Mouse (Mus musculus) right cerebral cortex, postnatal 4 days (tissue): Measurements from ENCODE around the gene Raly.
"Not testable (repeated sequence)": the region's sequence is repeated elsewhere in the genome, so short reads cannot be mapped to it uniquely, and the experiment has no call there.

Experiments
- DNase-seq: peaks from one replicate; pipeline ENCODE4 v3.0.0-alpha.2; 2022

Gene Raly

DNA sequence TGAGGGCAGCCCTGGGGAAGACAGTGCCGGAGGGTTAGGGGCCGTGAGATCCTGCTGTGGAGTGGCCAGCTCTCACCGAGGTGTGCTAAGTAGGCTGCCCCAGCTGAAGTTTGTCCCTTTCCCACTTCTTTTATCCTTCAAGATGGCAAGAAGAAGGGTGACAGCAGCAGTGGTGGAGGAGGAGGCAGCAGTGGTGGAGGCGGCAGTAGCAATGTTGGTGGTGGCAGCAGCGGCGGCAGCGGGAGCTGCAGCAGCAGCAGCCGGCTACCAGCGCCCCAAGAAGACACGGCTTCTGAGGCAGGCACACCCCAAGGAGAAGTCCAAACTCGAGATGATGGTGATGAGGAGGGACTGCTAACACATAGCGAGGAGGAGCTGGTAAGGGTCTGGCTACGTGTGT lies 72.8 kb downstream of the Raly start:
- no peak for DNase-seq

- no peak for DNase-seq
Observed at GRCm38 (mm10) chr2:154865696-154866095, 74.8 kb downstream of the Raly start.

- no peak for DNase-seq
Observed at GRCm38 (mm10) chr2:154868106-154868505, 77.2 kb downstream of the Raly start.

DNA sequence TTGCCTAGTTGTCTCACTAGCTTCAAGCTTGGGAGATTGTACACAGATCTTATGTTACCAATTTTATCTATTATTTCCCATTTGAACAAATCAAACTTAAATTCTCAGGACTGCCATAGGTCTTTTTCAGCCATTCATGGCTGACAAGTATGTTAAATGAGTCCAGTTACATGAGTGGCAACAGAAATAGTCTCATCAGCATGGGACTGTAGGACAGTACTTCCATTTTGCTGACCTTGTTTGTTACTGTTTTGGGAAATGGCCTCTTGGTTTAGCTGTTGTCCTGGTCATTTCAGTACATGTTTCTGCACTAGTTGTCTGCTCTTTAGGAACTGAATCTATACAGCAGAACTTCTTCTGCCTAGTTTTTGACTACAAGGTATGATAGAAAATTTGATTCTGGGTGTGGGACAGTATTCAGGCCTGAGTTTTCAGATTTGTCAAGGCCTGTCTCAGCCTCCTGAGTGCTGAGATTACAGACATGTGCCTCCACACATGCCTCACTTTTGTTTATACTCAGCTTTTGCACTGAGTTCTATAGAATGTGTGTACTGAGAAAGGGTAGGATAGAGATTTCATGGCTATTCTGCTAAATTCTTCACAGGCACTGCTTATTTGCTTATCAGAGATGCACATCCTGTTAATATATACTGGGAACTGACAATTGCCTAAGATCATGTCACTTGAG lies 79.2 kb downstream of the Raly start:
- DNase-seq: no peak

DNA sequence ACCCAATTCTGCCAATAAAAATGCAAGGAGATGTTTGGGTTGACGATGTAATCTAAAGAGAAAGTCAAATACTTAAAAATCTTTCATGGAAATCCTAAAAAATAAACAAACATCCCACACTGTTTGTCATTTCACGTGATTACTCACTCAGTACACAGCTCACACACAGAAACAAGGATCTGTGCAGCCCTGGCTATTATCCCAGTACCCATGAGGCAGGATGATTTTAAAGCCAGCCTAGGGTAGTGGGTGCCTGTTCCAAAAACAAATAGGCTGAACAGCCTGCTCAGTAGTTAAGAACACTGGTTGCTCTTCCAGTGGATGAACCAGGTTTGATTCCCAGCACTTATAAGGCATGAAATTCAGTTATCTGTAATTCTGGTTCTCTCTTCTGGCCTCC lies 85.7 kb downstream of the Raly start:
- no peak for DNase-seq

- no peak for DNase-seq
Observed at GRCm38 (mm10) chr2:154891585-154891984, 100.7 kb downstream of the Raly start.

GRCm38 (mm10) chr2:154892201-154893044 lies 101.5 kb downstream of the Raly start, which contains the start of gene Eif2s2:
TSS of gene Eif2s2 (minus strand) at chr2:154892935.
- DNase-seq: peak; percentile 94

DNA sequence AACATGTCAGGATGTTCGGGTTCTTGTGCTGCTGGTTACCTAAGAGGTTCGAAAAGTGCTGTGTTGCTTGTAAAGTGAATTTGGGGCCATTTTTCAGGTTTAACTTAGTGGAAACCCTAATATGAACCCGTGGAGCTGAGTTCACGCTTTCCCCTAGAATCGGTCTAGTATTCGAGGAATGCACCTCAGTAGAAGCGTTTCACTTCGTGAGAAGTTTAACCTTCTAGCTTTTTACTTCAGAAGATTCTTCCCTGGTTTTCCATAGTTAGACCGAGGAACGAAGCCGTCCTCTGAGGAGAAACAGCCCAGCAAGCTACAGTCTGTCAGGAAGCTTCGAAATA lies 102.1 kb downstream of the Raly start:
- DNase-seq: no peak

- no peak for DNase-seq
Observed at GRCm38 (mm10) chr2:154893548-154893947, 102.7 kb downstream of the Raly start.

DNA sequence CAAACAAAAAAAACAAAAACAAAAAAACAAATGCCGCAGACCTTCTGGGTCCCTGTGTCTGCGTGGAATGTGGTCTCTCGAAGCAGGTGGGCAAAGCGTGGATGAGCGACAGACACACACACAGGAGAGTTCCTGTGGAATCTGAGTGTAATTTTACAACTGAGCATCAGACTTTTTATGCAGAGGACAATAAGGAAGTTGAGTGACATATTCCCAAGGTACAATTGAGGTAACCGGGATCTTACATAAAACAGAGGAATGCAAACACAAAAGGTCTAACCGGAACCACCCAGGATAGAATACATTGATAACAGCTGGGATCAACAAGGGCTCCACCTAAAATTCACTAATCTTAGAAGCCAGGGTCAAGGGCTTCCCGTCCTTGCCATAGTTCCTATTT lies 108.1 kb downstream of the Raly start:
- not testable (repeated sequence) for DNase-seq

GRCm38 (mm10) chr2:154899412-154899811 lies 108.5 kb downstream of the Raly start:
- not testable (repeated sequence) for DNase-seq

DNA sequence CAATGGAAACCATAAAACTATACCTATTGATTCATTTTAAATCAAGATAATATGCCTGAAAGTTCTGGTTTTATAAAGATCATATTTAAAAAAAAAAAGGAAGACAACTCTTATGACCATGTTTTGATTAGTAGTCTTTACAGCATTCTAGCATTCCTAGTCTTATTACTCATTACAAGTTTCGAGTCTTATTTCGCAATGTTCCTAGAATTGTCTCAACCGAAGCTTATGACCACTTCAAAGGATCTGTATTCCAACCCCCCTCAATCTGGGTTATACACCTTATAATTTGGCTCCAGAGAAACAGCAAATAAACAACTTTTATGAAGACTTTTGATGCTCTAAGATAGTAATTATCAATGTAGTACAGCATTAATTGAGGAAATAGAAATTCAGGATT lies 111.2 kb downstream of the Raly start:
- DNase-seq: no peak

GRCm38 (mm10) chr2:154905796-154906195 lies 114.9 kb downstream of the Raly start:
- DNase-seq: no peak

DNA sequence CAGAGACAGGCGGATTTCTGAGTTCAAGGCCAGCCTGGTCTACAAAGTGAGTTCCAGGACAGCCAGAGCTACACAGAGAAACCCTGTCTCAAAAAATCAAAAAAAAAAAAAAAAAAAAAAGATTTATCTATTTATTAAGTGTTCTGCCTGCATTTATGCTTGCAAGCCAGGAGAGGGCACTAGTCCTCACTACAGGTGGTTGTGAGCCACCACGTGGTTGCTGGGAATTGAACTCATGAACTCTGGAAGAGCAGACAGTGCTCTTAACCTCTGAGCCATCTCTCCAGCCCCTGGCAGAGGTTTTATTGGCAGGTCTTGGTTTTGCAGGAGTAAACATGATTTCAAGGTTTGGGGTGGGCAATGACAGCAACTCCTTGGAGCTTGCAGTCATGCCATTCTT lies 117.3 kb downstream of the Raly start:
- DNase-seq: not testable (repeated sequence)

DNA sequence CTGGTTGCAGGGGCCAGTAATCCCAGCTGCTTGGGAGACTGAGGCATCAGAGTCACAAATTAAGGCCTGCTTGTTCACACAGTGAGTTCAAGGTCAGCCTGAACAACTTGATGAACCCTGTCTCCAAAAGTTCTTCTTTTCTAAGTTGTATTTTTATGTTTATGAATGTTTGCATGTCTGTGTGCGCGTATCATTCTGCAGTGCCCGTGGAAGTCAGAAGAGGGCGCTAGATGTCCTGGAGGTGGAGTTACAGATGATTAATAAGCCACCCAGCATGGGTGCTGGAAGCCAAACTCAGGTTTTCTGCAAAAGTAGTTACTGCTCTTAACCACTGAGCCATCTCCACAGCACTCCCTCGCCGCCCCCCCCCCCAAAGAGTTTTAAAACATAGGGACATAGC lies 118.9 kb downstream of the Raly start:
- DNase-seq: no peak

DNA sequence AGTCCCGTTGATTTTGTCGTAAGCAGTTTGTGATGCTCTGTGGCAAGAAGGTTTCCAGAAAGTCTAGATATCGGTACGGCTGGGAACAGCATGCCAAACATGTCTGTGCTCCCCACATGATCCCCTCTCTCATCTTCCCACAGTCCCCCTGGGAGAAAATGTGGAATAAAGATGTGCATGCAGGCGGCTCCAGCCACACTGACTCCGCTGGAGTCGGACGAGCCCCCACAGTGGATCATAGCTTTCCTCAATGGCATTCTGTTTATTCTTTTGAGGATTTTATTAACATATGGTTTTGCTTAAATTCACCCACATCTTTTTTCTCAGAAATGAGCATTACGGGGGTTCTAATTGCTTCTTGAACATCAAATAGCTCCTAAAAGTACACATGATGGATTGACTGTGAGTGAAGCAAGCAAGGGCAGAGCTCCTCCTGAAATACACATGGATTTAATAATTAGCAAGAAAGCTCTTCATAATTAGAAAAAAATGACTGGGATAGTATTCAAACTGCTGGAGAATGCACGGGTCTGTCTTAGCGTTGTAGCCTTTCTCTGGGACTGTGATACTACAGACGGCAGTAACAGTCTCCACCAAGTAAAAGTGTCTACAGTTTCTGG lies 125.1 kb downstream of the Raly start:
- DNase-seq: no peak

GRCm38 (mm10) chr2:154916547-154916946 lies 125.7 kb downstream of the Raly start:
- peak; percentile 3 for DNase-seq
